Mouse (Mus musculus) myocyte (in vitro differentiated cells): ENCODE measurements around the gene Hebp1.

Experiments used
- E2F4 ChIP-seq: IDR thresholded peaks from one replicate; pipeline ENCODE4 v1.6.1; 2011; ENCODE audit warnings: mild to moderate bottlenecking, control low read depth, moderate library complexity; ENCODE audit not compliant: insufficient read depth
- MYOD1 ChIP-seq, 3 experiments: IDR thresholded peaks; one replicate each; pipeline ENCODE4 v1.6.1; 2011; ENCODE audit warnings: control low read depth in 2 of 3, low read depth in 2 of 3, mild to moderate bottlenecking in 2 of 3, moderate library complexity in 1 of 3; ENCODE audit not compliant: insufficient read length in 2 of 3, control insufficient read depth in 1 of 3
- MYOG ChIP-seq, 3 experiments: IDR thresholded peaks; one replicate each; pipeline ENCODE4 v1.6.1; 2011; ENCODE audit warnings: control low read depth in 2 of 3, low read depth in 2 of 3, mild to moderate bottlenecking in 2 of 3; ENCODE audit not compliant: insufficient read length in 2 of 3, control insufficient read depth in 1 of 3, insufficient read depth in 1 of 3
- POLR2A ChIP-seq: IDR thresholded peaks from one replicate; pipeline ENCODE4 v1.6.1; 2011; ENCODE audit warnings: low read depth, mild to moderate bottlenecking, control low read depth, moderate library complexity; ENCODE audit not compliant: insufficient read length
- POLR2AphosphoS2 ChIP-seq: IDR thresholded peaks from one replicate; pipeline ENCODE4 v1.6.1; 2011; ENCODE audit warnings: low read depth, control low read depth; ENCODE audit not compliant: insufficient read length
- REST ChIP-seq: IDR thresholded peaks from one replicate; pipeline ENCODE4 v1.6.1; 2011; ENCODE audit warnings: mild to moderate bottlenecking, control low read depth, moderate library complexity; ENCODE audit not compliant: insufficient read depth, insufficient read length
- SRF ChIP-seq: IDR thresholded peaks from one replicate; pipeline ENCODE4 v1.6.1; 2011; ENCODE audit warnings: low read depth; ENCODE audit not compliant: control insufficient read depth, insufficient read length
- TCF12 ChIP-seq: IDR thresholded peaks from one replicate; pipeline ENCODE4 v1.6.1; 2011; ENCODE audit warnings: mild to moderate bottlenecking, control low read depth; ENCODE audit not compliant: poor library complexity, insufficient read depth, severe bottlenecking
- TCF3 ChIP-seq: IDR thresholded peaks from one replicate; pipeline ENCODE4 v1.6.1; 2011; ENCODE audit warnings: low read depth, control low read depth; ENCODE audit not compliant: insufficient read length

DNA sequence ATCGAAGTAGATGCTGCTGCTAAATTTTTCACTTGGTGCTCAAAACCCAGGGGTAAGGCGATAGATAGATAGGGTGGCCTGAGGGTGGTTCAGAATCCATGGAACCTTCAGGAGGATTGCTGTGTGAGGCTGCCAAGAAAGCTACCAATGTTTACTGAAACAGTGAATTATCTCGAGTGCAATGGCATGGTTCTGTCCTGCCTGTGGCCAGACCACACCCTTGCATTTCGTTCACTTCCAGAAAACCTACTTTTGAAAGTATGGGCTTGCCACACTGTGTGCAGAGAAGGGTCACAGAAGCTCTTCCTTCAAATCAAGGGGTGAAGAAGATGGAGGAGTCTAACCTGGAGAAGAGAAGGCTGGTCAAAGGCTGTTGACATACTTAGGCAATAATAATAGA, 8.0 kb upstream of the Hebp1 start:
- no peak for TF ChIP-seq REST
- TF ChIP-seq POLR2AphosphoS2, result no peak
- no peak for TF ChIP-seq POLR2A
- TF ChIP-seq TCF12, result no peak
- TF ChIP-seq MYOD1 (IDR thresholded peaks at IDR 0.05; ENCODE audit: control insufficient read depth in 1 of 3, insufficient read length in 2 of 3, low read depth in 2 of 3), result no peak
- TF ChIP-seq SRF, result no peak
- no peak for TF ChIP-seq MYOG (IDR thresholded peaks at IDR 0.05; ENCODE audit: control insufficient read depth in 1 of 3, insufficient read depth in 1 of 3, insufficient read length in 2 of 3, low read depth in 2 of 3)
- TF ChIP-seq E2F4, result no peak
- no peak for TF ChIP-seq TCF3
